Mouse (Mus musculus) embryonic facial prominence, embryonic 15.5 days (tissue): ENCODE results near the gene Vps8. TPM values are rescaled to one million over a fixed set of nuclear protein-coding genes. Genes with fewer than 3 reads are reported as not detected.

Source experiments
- ATAC-seq: fragments of 200-750 bp; cut with Nextera tagmentation; 2 replicates; pipeline ENCODE4 v1.8.0; 2017; ENCODE audit warnings: low read depth, moderate TSS enrichment; ENCODE audit not compliant: insufficient number of reproducible peaks, low FRiP score, low TSS enrichment
- H3K27ac ChIP-seq: fragments of 300-500 bp; sonication (generic); replicated peaks from 2 replicates; pipeline ENCODE4 v1.5.1; 2015; ENCODE audit warnings: mild to moderate bottlenecking, inconsistent platforms
- H3K27me3 ChIP-seq: fragments of 300-500 bp; sonication (generic); 2 replicates; pipeline ENCODE4 v1.6.1; 2015; ENCODE audit warnings: inconsistent platforms
- H3K36me3 ChIP-seq: fragments of 300-500 bp; sonication (generic); 2 replicates; pipeline ENCODE4 v1.6.1; 2015; ENCODE audit warnings: mild to moderate bottlenecking, inconsistent platforms
- H3K4me1 ChIP-seq: fragments of 300-500 bp; sonication (generic); 2 replicates; pipeline ENCODE4 v1.6.1; 2015; ENCODE audit warnings: inconsistent platforms
- H3K4me2 ChIP-seq: fragments of 300-500 bp; sonication (generic); replicated peaks from 2 replicates; pipeline ENCODE4 v1.6.1; 2015; ENCODE audit warnings: mild to moderate bottlenecking, inconsistent platforms
- H3K4me3 ChIP-seq: fragments of 300-500 bp; sonication (generic); replicated peaks from 2 replicates; pipeline ENCODE4 v1.5.1; 2015; ENCODE audit warnings: mild to moderate bottlenecking, inconsistent platforms
- H3K9ac ChIP-seq: fragments of 300-500 bp; sonication (generic); 2 replicates; pipeline ENCODE4 v1.6.1; 2015; ENCODE audit warnings: inconsistent platforms
- H3K9me3 ChIP-seq: fragments of 300-500 bp; sonication (generic); replicated peaks from 2 replicates; pipeline ENCODE4 v1.6.1; 2016; ENCODE audit warnings: inconsistent platforms
- WGBS: fragments of 180-500 bp; shearing (Covaris S2); methylation state at CpG from one replicate; pipeline ENCODE4 v1.1.7; 2015; 5-methylcytosine and 5-hydroxymethylcytosine counted together
- polyA plus RNA-seq: library from polyadenylated mRNA; unstranded; fragments of >200 nt; fragmentation: Nextera tagmentation; extraction: Ambion mirVana; gene quantifications from 2 replicates; pipeline ENCODE4 v1.2.1, GENCODE M21; 2015

The Vps8 gene
- polyA plus RNA-seq, 1 experiment from 2014 or later: 15.7 TPM

DNA sequence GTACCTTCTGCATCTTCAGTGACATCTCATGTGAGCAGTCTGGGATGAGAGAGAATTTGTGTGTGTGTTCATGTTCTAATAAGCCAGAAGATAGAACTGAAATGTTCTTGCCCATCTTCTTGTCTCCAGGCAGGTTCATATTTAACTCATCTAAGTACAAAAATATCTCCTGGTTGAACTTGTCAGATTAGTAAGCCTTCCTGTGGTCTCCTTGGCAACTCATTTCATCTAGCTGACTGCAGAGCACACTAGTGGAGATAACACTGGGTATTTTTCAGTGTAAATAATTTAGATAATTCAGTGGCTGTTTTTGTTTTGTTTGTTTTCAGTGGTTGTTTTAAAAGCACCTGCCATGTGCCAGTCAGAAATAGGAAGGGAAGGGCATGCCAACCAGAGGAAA is 96.9 kb downstream of the Vps8 start:
- H3K9ac ChIP-seq: no peak overlapping the region
- ATAC-seq: no peak
- no peak overlapping the region for H3K27ac ChIP-seq
- H3K4me2 ChIP-seq: no peak overlapping the region
- H3K27me3 ChIP-seq: no peaks in the 10 kb centered on the region
- no peak overlapping the region for H3K4me3 ChIP-seq
- H3K4me1 ChIP-seq: no peaks in the 10 kb centered on the region
- no peaks in the 10 kb centered on the region for H3K9me3 ChIP-seq
- 0 out of 2 replicates have a peak, but pooled peaks cover 2% of the 10 kb centered on the region for H3K36me3 ChIP-seq

DNA sequence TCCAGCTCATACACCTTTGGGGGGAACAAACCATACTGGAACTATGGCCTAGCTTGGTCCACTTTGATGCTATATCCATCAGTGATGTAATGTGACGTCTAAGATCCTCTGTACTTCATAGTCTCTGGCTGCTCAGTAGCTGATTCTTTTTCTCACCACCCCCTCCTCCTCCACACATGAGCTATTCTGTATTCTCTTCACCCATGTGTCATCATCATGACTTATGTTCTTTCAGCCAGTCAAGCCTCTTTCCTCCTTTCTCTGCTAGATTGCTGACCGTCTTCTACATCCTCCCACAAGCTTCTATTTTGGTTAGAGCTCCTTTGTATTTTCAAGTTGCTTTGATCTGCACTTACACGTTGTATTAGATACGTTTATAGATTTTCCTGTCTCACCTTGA is 100.8 kb downstream of the Vps8 start:
- no peak for ATAC-seq
- Histone ChIP-seq H3K27ac (no peak overlapping the region), H3K36me3 (peaks cover 13% of the 10 kb centered on the region; the same call in 1 of the 2 replicates), H3K9ac (no peak overlapping the region), H3K4me2 (no peak overlapping the region), H3K9me3 (no peaks in the 10 kb centered on the region), H3K27me3 (no peaks in the 10 kb centered on the region), H3K4me3 (no peak overlapping the region), H3K4me1 (no peaks in the 10 kb centered on the region)
- 80% methylated on average over 4 of the region's 4 CpGs for WGBS

DNA sequence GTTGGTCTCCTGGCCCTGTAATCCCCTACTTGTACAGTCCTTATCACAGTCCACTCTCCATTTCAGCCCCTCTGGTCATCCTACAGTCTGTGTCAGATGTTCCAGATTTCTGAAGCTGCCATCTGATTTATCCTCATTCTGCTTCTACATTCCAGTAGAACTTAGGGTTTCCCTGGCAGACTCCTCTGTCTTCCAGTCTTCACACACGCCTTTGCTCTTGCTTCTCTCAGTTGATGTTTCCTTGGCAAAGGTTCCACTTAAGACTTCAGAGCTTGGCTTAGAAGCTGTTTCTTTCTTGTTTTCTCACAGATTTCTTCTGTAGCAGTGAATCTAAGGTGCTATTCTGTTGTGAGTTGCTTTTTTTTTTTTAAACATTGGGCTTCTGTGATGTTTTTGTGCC is 102.5 kb downstream of the Vps8 start:
- H3K27ac ChIP-seq: no peak overlapping the region
- ATAC-seq: no peak

GRCm38 (mm10) chr16:21527271-21528007 is 104.5 kb downstream of the Vps8 start:
- H3K4me1 ChIP-seq: no peaks in the 10 kb centered on the region
- no peak overlapping the region for H3K9ac ChIP-seq
- no peak for ATAC-seq
- no peak overlapping the region for H3K27ac ChIP-seq
- H3K4me2 ChIP-seq: no peak overlapping the region
- no peak overlapping the region for H3K4me3 ChIP-seq
- peaks cover 13% of the 10 kb centered on the region; the same call in 1 of the 2 replicates for H3K36me3 ChIP-seq
- H3K9me3 ChIP-seq: no peaks in the 10 kb centered on the region
- no peaks in the 10 kb centered on the region for H3K27me3 ChIP-seq
- WGBS: 90% methylated on average over 10 of the region's 10 CpGs

More for the DNA sequence above, 102.5 kb downstream of the Vps8 start:
- 93% methylated on average over 1 of the region's 1 CpGs for WGBS
- Histone ChIP-seq H3K9me3 (no peaks in the 10 kb centered on the region), H3K4me3 (no peak overlapping the region), H3K27me3 (no peaks in the 10 kb centered on the region), H3K36me3 (peaks cover 13% of the 10 kb centered on the region; the same call in 1 of the 2 replicates), H3K4me1 (no peaks in the 10 kb centered on the region), H3K4me2 (no peak overlapping the region), H3K9ac (no peak overlapping the region)

GRCm38 (mm10) chr16:21533503-21533902 is 110.6 kb downstream of the Vps8 start:
- Histone ChIP-seq H3K9me3 (no peaks in the 10 kb centered on the region), H3K27ac (no peak overlapping the region), H3K36me3 (no peaks in the 10 kb centered on the region), H3K4me3 (no peak overlapping the region), H3K27me3 (no peaks in the 10 kb centered on the region), H3K4me1 (no peaks in the 10 kb centered on the region), H3K4me2 (no peak overlapping the region), H3K9ac (no peak overlapping the region)
- ATAC-seq: no peak
- WGBS: 80% methylated on average over 4 of the region's 4 CpGs

DNA sequence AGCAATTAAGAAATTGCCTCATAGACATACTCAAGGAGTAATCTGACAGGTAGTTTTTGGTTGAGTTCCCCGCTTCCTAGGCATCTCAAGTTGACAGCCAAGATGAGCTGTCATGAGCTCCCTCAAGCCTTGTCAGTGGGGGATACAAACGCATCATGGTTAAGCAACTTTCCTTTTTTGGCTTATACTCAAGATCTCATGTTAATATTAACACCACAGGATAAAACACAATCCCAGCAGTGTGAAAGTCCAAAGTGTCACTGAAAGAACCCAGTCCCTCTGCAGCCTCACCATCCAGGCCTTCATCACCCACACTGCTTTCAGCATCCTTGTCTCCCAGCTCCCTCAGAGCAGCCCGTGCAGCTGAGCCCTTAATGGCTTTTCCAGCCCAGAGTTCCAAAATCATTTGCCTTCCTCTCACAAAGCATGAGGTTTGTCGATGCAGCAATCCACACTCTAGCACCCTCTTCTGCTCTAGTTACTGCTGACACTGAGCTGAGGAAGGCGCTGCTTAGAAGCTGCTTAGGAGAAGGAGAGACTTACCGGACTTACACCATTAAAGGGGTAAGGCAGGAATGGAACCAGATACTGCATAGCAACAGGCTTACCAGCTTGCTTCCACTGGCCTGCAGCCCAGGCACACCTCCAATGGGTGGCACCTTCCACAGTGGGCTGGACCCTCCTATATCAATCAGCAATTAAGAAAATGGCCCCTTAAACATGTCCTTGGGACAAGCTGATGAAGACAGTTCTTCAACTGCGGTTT is 113.5 kb downstream of the Vps8 start:
- no peak overlapping the region for H3K4me3 ChIP-seq
- H3K36me3 ChIP-seq: no peaks in the 10 kb centered on the region
- no peaks in the 10 kb centered on the region for H3K27me3 ChIP-seq
- no peaks in the 10 kb centered on the region for H3K4me1 ChIP-seq
- H3K9ac ChIP-seq: no peak overlapping the region
- no peaks in the 10 kb centered on the region for H3K9me3 ChIP-seq
- no peak for ATAC-seq
- no peak overlapping the region for H3K27ac ChIP-seq
- H3K4me2 ChIP-seq: no peak overlapping the region
- 70% methylated on average over 7 of the region's 7 CpGs for WGBS

DNA sequence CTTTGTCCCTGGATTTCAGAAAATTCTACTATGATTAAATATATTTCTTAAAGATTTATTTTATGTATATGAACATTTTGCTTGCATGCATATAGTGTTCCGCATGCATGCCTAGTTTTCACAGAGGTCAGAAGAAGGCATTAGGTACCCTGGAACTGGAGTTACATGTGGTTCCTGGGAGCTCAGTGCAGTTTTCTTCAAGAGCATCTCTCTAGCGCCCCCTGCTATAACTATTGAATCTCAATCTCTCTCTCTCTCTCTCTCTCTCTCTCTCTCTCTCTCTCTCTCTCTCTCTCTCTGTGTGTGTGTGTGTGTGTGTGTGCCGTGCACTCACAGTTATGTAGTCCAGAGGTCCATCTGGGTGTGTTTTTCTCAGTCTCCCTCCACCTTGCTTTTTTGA is 114.4 kb downstream of the Vps8 start:
- Histone ChIP-seq H3K27me3 (no peaks in the 10 kb centered on the region), H3K4me3 (no peak overlapping the region), H3K9ac (no peak overlapping the region), H3K4me1 (no peaks in the 10 kb centered on the region), H3K27ac (no peak overlapping the region), H3K36me3 (no peaks in the 10 kb centered on the region), H3K9me3 (no peaks in the 10 kb centered on the region), H3K4me2 (no peak overlapping the region)
- 55% methylated on average over 3 of the region's 3 CpGs for WGBS
- no peak for ATAC-seq

DNA sequence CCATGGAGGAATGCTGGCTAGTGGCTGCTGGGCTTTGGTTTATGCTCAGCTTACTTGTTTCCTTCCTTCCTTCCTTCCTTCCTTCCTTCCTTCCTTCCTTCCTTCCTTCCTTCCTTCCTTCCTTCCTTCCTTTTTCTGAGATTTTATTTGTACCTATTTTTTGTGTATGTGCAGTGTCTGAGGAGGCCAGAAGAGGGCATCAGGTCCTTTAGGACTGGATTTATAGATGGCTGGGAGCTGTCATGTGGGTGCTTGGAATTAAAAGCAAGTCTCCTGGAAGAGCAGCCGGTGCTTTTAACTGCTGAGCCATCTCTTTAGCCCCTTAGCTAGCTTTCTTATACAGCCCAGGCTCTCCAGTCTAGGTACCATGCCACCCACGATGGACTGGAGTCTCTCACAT is 116.0 kb downstream of the Vps8 start:
- Histone ChIP-seq H3K4me1 (no peaks in the 10 kb centered on the region), H3K27me3 (no peaks in the 10 kb centered on the region), H3K4me2 (no peak overlapping the region), H3K27ac (no peak overlapping the region), H3K9me3 (no peaks in the 10 kb centered on the region), H3K9ac (no peak overlapping the region), H3K4me3 (no peak overlapping the region), H3K36me3 (no peaks in the 10 kb centered on the region)
- ATAC-seq: no peak
- 50% methylated on average over 2 of the region's 2 CpGs for WGBS

- WGBS: 53% methylated on average over 1 of the region's 1 CpGs
- Histone ChIP-seq H3K9me3 (no peaks in the 10 kb centered on the region), H3K4me2 (no peak overlapping the region), H3K4me1 (no peaks in the 10 kb centered on the region), H3K4me3 (no peak overlapping the region), H3K27me3 (no peaks in the 10 kb centered on the region), H3K36me3 (0 out of 2 replicates have a peak, but pooled peaks cover 3% of the 10 kb centered on the region), H3K27ac (no peak overlapping the region), H3K9ac (no peak overlapping the region)
- no peak for ATAC-seq
Observed at GRCm38 (mm10) chr16:21542559-21542958, 119.6 kb downstream of the Vps8 start.

GRCm38 (mm10) chr16:21547446-21547845 is 124.5 kb downstream of the Vps8 start:
- Histone ChIP-seq H3K27me3 (no peaks in the 10 kb centered on the region), H3K36me3 (0 out of 2 replicates have a peak, but pooled peaks cover 3% of the 10 kb centered on the region), H3K4me1 (no peaks in the 10 kb centered on the region), H3K4me3 (no peak overlapping the region), H3K27ac (no peak overlapping the region), H3K9ac (no peak overlapping the region), H3K9me3 (no peaks in the 10 kb centered on the region), H3K4me2 (no peak overlapping the region)
- ATAC-seq: no peak
- 72% methylated on average over 5 of the region's 5 CpGs for WGBS

DNA sequence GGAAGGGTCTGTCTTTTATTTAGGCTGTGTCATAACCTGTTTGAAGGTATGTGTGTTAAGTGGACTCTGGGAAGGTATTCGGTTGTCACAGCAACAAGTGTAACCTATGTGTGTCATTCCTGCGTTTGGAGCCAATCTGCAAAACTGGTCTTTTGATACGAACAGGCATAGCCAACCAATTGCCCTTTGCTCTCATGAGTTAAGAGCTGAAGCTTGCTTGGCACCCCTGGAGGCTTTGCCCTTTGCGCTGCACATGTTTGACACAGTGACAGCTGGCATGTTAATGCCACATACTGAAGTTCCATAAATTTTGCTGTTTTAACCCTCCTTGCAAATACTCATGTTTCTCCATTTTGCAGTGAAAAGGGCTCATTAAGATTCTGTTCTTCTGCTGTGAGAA is 126.8 kb downstream of the Vps8 start:
- no peaks in the 10 kb centered on the region for H3K27me3 ChIP-seq
- no peaks in the 10 kb centered on the region for H3K9me3 ChIP-seq
- 59% methylated on average over 4 of the region's 4 CpGs for WGBS
- H3K4me2 ChIP-seq: no peak overlapping the region
- no peak overlapping the region for H3K27ac ChIP-seq
- ATAC-seq: no peak
- no peak overlapping the region for H3K9ac ChIP-seq
- peaks cover 3% of the 10 kb centered on the region; the same call in 1 of the 2 replicates for H3K36me3 ChIP-seq
- H3K4me1 ChIP-seq: no peaks in the 10 kb centered on the region
- H3K4me3 ChIP-seq: no peak overlapping the region
